Mouse (Mus musculus) R1 (cell line): ENCODE results near the gene Ctf2.

ENCODE experiments used
- DNase-seq: peaks from one replicate; pipeline ENCODE4 v3.0.0-alpha.2; 2018; ENCODE audit warnings: low read depth, low spot score

Gene Ctf2

GRCm38 (mm10) chr7:127686740-127687449 lies 45.1 kb downstream of the Ctf2 start:
- DNase-seq = peak; percentile 46

GRCm38 (mm10) chr7:127685304-127686018 lies 46.5 kb downstream of the Ctf2 start:
- DNase-seq = no peak

- DNase-seq = no peak
These were observed 49.9 kb downstream of the Ctf2 start for GRCm38 (mm10) chr7:127681888-127682553.

- no peak for DNase-seq
These were observed 51.4 kb downstream of the Ctf2 start for GRCm38 (mm10) chr7:127680541-127680940.

- DNase-seq = no peak
These were observed 53.2 kb downstream of the Ctf2 start for GRCm38 (mm10) chr7:127678811-127679210.

- DNase-seq = no peak
These were observed 54.4 kb downstream of the Ctf2 start for GRCm38 (mm10) chr7:127677609-127678008.

- DNase-seq = peak; percentile 87
These were observed 54.9 kb downstream of the Ctf2 start for GRCm38 (mm10) chr7:127677077-127677476.

- DNase-seq = peak; percentile 60
These were observed 56.6 kb downstream of the Ctf2 start for GRCm38 (mm10) chr7:127675391-127675811.

GRCm38 (mm10) chr7:127674977-127675376 lies 57.0 kb downstream of the Ctf2 start:
- DNase-seq = peak; percentile 89

- no peak for DNase-seq
These were observed 59.2 kb downstream of the Ctf2 start for GRCm38 (mm10) chr7:127672776-127673175.

GRCm38 (mm10) chr7:127671880-127672774 lies 59.8 kb downstream of the Ctf2 start:
- DNase-seq = no peak
